Mouse (Mus musculus): ENCODE data around the gene Cyb5b. TPM values are rescaled to one million over a fixed set of nuclear protein-coding genes. Genes with fewer than 3 reads are reported as not detected.

Gene Cyb5b
- total RNA-seq, 2 experiments from 2014 or later: 88.3 to 91.7 TPM

DNA sequence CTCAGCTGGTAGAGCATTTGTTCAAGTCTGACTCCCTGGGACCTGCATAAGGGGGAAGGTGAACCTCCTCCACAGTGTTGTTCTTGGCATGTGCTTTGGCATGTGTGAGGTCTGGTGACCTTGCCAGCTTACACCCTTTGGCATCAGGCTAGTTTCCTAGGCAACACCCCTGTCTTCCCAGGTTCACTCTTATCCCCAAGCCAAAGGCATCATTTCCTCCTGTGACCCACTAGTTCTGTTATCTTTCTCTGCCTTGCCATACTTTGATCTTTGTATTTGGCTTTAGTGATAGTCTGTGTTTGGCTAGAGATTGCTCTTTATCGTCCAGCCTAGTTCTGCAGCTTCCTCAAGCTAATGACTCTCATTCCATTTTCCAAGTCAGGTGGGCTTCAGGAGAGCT is 7.4 kb downstream of the Cyb5b start:
- intact Hi-C loops (cut with DNase I): loop anchor here (10.0 kb wide), 1 partner anchor 137 kb away; the partner anchor contains the start of gene Nfat5

DNA sequence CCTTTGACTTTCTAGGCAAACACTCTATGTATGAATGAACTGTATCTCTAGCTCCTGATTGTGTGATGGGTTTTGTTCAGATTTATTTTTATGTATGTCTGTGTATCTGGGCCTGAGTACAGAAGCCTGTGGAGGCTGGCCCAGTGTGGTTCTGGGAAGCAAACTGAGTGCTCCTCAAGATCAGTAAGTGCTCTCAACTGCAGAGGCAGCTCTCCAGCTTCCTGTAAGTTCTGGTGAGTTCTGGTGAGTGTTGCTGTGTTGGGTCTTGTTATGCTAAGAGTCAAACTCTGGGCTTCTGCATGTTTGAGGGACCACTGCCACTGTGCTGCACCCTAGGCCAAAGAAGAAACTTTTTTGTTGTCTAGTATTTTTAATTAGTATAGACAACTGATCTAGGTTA is 8.4 kb downstream of the Cyb5b start:
- no peak for DNase-seq (ENCODE audit: low spot score in 2 of 2)
- intact Hi-C loops (cut with DNase I): loop anchor here (10.0 kb wide), 1 partner anchor 136 kb away; the partner anchor contains the start of gene Nfat5

More for the DNA sequence above, 7.4 kb downstream of the Cyb5b start:
- no peak for DNase-seq (ENCODE audit: low spot score in 2 of 2)

DNA sequence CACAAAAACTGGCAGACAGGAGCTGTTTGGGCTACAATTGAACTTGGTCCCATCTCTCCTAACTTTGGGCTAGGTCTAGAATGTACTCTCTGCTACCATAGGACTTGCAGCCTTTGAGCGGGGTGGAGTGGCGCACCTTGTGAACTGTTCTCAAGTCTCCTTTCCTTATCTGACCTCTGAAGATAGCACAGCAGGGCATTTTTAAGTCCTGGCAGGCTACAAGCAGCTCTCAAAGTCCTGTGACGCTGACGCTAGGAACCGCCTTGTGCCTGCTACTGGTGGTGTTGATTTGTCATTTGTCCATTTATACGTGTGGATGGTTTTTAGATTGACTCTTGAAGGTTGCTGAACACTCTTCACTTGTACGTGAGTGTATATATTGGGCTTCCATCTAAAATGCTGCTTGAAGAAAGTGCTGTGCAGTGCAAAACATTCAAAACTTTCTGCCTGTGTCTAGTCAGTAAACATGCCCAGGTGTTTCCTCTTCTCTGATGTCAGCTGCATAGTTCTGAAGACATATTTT is 13.9 kb downstream of the Cyb5b start:
- DNase-seq (ENCODE audit: low spot score in 2 of 2): no peak
- intact Hi-C loops (cut with DNase I): no loop called here

- DNase-seq (ENCODE audit: low spot score in 2 of 2): no peak
- intact Hi-C loops (cut with DNase I): no loop called here
Measured at GRCm38 (mm10) chr8:107165745-107166144, 15.3 kb downstream of the Cyb5b start.

DNA sequence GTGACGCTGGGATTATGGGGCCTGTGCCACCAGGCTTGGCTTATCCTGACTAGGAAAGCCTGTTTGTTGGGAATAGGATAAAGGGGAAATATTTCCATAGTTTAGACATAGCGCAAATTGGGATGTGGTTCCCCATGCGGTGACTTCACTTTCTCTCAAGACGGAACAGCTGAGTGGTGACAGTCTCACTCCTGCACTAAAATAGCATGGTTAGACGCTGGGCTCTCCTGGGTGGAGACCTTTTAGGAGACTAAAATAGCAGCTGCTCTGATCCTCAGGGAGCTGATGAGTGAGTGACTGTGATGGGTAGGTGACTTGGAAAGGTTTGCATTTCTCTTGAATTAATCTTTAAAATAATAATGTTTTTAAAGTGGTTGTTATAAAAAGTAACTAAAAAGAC is 17.4 kb downstream of the Cyb5b start:
- intact Hi-C loops (cut with DNase I): no loop called here

DNA sequence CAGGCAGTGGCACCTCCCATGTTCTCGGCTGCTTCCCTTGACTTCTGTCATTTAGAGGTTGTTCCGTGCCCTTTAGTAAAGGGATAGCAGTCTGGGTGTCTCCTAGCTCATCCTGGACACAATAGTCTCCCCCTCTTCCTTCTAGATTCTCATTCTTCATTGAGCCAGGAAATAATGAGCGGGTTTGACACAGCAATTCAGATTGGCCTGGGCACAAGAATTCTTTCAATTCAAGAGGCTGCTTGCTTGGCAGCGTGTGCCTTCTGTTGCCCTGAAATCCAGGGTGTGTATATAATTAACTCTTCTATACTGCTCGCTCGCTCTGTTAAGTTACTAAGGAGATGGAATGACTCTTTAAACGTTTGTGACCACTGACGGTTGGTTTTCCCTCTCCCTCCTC is 21.7 kb downstream of the Cyb5b start:
- no peak for DNase-seq (ENCODE audit: low spot score in 2 of 2)
- intact Hi-C loops (cut with DNase I): no loop called here

More for the DNA sequence above, 17.4 kb downstream of the Cyb5b start:
- DNase-seq (ENCODE audit: low spot score in 2 of 2): no peak

GRCm38 (mm10) chr8:107172969-107173645 is 22.7 kb downstream of the Cyb5b start:
- intact Hi-C loops (cut with DNase I): no loop called here
- no peak for DNase-seq (ENCODE audit: low spot score in 2 of 2)

DNA sequence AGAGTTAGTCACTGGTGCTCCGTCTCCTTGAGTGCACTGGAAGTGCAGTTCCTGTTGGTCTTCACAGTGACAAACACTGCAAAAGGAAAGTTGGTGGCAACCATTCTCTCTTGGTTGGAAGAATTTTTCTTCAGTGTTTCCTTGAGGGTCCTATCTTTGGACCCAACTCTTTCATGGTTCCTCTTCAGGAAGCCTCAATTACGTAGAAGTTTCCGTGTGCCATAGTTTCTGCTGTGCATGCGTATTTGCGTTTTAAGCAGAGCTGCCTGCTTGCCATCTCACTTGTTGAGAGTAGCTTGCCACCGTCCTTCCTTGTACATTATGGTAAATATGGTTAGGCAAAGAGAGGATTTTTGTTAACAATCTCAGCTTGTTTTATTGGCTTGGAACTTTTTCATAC is 30.7 kb downstream of the Cyb5b start:
- intact Hi-C loops (cut with DNase I): no loop called here
- DNase-seq (ENCODE audit: low spot score in 2 of 2): no peak

DNA sequence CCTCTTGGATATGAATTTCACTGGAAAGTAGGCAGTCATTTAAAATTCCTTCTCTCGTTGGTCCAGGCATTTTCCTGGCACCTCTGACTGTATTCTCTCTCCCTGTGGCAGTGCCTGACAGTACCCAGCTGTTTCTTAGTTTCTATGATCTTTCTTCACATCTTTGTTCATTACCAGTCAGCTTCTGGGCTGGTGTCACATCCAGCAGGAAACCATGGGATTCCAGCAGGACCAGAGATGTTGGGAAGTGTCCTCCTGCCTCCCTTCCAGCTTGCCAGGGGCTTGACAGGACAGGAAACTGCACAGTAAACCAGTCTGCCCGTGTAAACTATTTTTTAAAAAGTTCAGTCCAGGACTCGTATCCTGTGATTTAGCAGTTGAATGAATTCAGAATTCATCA is 34.6 kb downstream of the Cyb5b start:
- no peak for DNase-seq (ENCODE audit: low spot score in 2 of 2)
- intact Hi-C loops (cut with DNase I): no loop called here

DNA sequence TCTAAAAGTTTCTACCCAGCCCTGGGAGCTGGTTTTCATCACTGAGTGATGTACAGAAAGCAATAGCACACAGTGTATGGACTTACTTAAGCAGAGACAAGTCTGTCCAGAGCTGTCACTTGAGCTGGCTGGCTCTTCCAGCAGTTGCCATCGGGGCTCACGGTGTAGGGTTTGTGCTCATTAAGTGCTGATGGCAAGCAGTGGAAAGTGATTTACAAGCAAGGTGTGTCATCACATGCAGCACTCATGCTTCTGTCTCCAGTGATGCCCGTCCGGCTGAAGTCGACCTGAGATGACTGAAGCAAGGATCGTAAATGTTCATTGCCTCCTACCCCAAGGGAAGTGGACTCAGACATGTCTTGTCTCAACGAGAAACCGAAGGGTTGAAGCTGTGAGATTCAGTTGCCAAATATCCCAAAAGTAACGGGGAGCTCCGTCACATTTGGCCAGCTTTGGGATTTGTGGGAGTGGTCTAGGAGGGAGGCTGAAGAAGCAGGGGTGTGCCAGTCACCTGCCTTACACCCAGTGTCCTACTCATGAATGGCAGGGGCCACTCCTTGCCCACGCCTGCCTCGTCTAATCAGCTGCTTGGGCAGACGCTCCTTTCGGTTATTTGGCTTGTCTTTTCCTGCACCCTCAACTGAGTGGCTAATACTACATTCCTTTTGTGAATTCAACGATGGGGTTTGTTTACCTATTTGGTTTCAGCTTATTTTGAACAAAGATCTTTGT is 36.4 kb downstream of the Cyb5b start:
- intact Hi-C loops (cut with DNase I): no loop called here
- DNase-seq (ENCODE audit: low spot score in 2 of 2): no peak

DNA sequence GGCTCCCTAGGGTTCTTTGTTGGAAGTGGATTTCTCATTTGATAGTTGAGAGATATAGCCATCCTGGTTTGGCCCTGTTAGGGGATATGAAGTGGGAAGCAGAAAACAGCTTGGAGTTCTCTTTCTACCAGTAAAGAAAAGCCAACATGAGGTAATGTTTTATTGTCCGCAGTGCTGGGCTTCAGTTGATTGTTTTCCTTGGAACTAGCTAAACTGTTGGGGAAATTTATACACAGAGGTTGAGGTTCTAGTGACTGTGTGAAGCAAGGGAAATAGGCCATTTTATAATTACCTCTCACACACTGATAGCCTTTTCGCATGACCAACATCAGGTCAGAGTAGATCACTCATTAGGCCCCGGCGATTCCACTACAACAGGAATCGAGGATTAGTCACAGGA is 37.2 kb downstream of the Cyb5b start:
- no peak for DNase-seq (ENCODE audit: low spot score in 2 of 2)
- intact Hi-C loops (cut with DNase I): no loop called here

DNA sequence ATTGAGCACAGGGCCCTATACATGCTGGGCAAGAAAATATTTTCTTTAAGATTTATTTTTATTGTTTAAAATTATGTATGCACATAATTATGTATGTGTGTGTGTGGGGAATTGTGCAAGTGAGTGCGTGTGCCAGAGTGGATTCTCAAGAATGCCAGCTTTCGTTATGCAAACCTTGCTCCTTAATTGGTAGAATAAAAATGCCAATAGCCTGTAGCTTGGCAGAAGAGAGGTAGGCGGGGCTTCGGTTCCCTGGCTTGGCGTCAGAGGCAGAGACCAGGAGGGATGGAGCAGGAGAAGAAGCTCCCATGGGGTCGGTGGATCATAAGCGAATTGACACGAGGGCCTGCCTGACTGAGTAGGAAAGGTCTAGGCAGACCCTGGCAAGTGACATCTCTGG is 42.2 kb downstream of the Cyb5b start:
- intact Hi-C loops (cut with DNase I): no loop called here
- no peak for DNase-seq (ENCODE audit: low spot score in 2 of 2)

GRCm38 (mm10) chr8:107193331-107193730 is 42.9 kb downstream of the Cyb5b start:
- intact Hi-C loops (cut with DNase I): no loop called here
- no peak for DNase-seq (ENCODE audit: low spot score in 2 of 2)

- intact Hi-C loops (cut with DNase I): no loop called here
- DNase-seq (ENCODE audit: low spot score in 2 of 2): no peak
Measured at GRCm38 (mm10) chr8:107194786-107195451, 44.5 kb downstream of the Cyb5b start.

DNA sequence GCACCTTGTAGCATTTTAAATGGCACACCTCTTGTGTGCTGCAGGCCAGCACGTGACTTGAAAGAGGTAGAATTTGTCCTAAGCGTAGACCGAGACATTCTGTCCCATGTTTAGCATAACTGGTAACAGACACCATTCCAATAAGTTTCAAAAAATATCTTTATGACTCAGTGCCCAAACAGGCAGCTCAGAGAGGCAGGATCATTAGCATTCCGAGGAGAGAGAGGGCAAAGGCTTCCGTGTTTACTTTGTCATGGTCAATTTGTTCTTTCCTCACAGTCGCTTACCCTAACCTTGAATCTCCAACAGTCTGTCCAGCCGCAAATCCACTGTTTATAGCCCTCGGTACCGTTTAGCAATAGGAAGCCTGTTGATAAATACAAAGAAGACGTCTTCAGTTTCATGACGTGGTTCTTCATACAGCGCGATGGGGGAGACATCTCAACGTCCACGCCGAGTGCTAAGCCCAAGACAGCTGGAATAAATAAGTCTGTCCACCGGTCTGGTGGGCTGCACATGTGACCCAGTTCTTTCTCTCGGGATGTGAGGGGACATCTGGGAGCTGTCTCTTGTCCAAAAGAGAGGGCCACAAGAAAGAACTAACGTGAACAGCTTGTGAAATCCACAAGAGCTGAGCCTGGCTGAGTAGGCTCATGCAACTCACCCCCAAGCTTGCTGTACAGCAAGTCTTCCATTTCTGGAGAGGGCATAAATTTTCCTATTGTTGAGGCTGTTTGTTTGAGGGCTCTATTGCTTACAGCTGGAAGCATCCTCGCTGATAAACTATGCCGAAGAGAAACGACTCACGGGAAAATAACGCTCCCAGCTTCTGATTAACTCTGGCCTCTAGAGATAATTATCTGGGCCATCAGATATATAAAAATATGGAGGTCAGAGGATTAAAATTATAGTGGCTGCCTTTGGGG is 47.7 kb downstream of the Cyb5b start:
- intact Hi-C loops (cut with DNase I): no loop called here
- DNase-seq (ENCODE audit: low spot score in 2 of 2): no peak

DNA sequence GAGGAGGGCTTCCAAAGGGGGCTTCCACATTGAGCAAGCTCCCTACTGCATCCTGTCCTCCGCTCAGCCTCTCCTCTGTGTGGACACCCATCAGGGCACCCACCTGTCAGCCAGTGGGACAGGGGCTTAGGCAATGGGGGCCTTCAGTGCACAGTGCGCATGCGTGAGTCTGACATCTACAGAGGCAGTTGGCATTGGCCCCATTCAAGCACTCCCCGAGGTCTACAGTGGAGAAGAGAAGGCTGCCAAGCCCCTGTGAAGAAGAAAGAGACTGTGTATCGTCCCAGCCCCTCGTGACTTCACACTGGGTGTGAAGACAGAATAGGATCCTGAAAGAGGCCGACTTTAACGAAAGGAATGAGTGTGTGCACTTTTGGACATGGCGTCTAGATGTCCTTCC is 54.7 kb downstream of the Cyb5b start:
- intact Hi-C loops (cut with DNase I): no loop called here
- no peak for DNase-seq (ENCODE audit: low spot score in 2 of 2)

GRCm38 (mm10) chr8:107205701-107206561 is 55.5 kb downstream of the Cyb5b start:
- intact Hi-C loops (cut with DNase I): no loop called here

GRCm38 (mm10) chr8:107206782-107207525 is 56.5 kb downstream of the Cyb5b start:
- intact Hi-C loops (cut with DNase I): no loop called here
- no peak for DNase-seq (ENCODE audit: low spot score in 2 of 2)

More at GRCm38 (mm10) chr8:107205701-107206561, 55.5 kb downstream of the Cyb5b start:
- DNase-seq (ENCODE audit: low spot score in 2 of 2): peak; percentile 50 to 63

Measured in left cerebral cortex, postnatal 36 days (tissue).